Mouse (Mus musculus) CH12.LX (cell line): ENCODE data around the gene Ucp2. TPM values are rescaled to one million over a fixed set of nuclear protein-coding genes. Genes with fewer than 3 reads are reported as not detected.
A peak's percentile ranks its signal among the peaks of the same experiment; 100 is the strongest.

Experiments used
- DNase-seq: peaks from one replicate; pipeline ENCODE4 v3.0.0-alpha.2; 2013; ENCODE audit errors: extremely low read depth
- H3K27ac ChIP-seq: 2 replicates; pipeline ENCODE4 v1.5.1; 2012; ENCODE audit warnings: low read depth, mild to moderate bottlenecking, control low read depth, moderate library complexity; ENCODE audit not compliant: insufficient read depth
- H3K27me3 ChIP-seq: replicated peaks from 2 replicates; pipeline ENCODE3; 2012; ENCODE audit warnings: inconsistent platforms
- H3K36me3 ChIP-seq, 2 experiments: replicated peaks in 1 of 2; 2 replicates each; pipeline versions ENCODE3 to v1.6.1; 2012; ENCODE audit warnings: inconsistent platforms in 1 of 2, low read length in 1 of 2, mild to moderate bottlenecking in 1 of 2, mixed read lengths in 1 of 2, moderate library complexity in 1 of 2; ENCODE audit not compliant: control insufficient read depth in 1 of 2, insufficient read depth in 1 of 2
- H3K4me1 ChIP-seq, 2 experiments: 2 replicates each; pipeline ENCODE4 v1.6.1; 2012; ENCODE audit warnings: inconsistent platforms in 1 of 2, moderate library complexity in 1 of 2; ENCODE audit not compliant: insufficient read depth in 2 of 2, control insufficient read depth in 1 of 2
- H3K4me2 ChIP-seq: 2 replicates; pipeline ENCODE4 v1.6.1; 2012; ENCODE audit warnings: low read depth, mild to moderate bottlenecking, control low read depth; ENCODE audit not compliant: poor library complexity, insufficient read depth, severe bottlenecking
- H3K4me3 ChIP-seq, 3 experiments: fragments of 150-350 bp in 1 of 3; sonication (generic) in 1 of 3; replicated peaks in 1 of 3; 2 replicates each; pipeline versions ENCODE3 to v1.5.1; 2011 to 2012; ENCODE audit warnings: low read depth in 2 of 3, low read length in 2 of 3, mild to moderate bottlenecking in 2 of 3, moderate library complexity in 2 of 3, control low read depth in 1 of 3, improper control_type of control experiment in 1 of 3, inconsistent platforms in 1 of 3, mixed read lengths in 1 of 3; ENCODE audit not compliant: poor library complexity in 1 of 3
- H3K79me2 ChIP-seq: replicated peaks from 2 replicates; pipeline ENCODE4 v1.6.1; 2012; ENCODE audit warnings: mild to moderate bottlenecking, moderate library complexity; ENCODE audit not compliant: control insufficient read depth, poor library complexity, insufficient read depth, severe bottlenecking; ENCODE audit errors: extremely low read depth
- H3K9ac ChIP-seq: 2 replicates; pipeline ENCODE4 v1.6.1; 2012; ENCODE audit warnings: low read depth, mild to moderate bottlenecking, control low read depth, moderate library complexity; ENCODE audit not compliant: insufficient read depth
- H3K9me3 ChIP-seq: replicated peaks from 2 replicates; pipeline ENCODE3; 2012; ENCODE audit warnings: low read length, inconsistent platforms, mixed read lengths
- BHLHE40 ChIP-seq: IDR thresholded peaks from 2 replicates; pipeline ENCODE4 v1.6.1; 2011; ENCODE audit warnings: mild to moderate bottlenecking, low read depth, low read length, improper control_type of control experiment
- CHD1 ChIP-seq: IDR thresholded peaks from 2 replicates; pipeline ENCODE4 v1.6.1; 2012; ENCODE audit warnings: low read depth, low read length, improper control_type of control experiment, inconsistent platforms
- CHD2 ChIP-seq: IDR thresholded peaks from 2 replicates; pipeline ENCODE4 v1.6.1; 2011; ENCODE audit warnings: low read length, improper control_type of control experiment
- CTCF ChIP-seq, 2 experiments: IDR thresholded peaks in 1 of 2; conservative IDR thresholded peaks in 1 of 2; 2 replicates each; pipeline ENCODE4 v1.5.1; 2011 to 2012; ENCODE audit warnings: low read depth in 2 of 2, low read length in 2 of 2, improper control_type of control experiment in 1 of 2, inconsistent platforms in 1 of 2, mild to moderate bottlenecking in 1 of 2, moderate library complexity in 1 of 2
- ETS1 ChIP-seq: conservative IDR thresholded peaks from 2 replicates; pipeline ENCODE4 v1.6.1; 2012; ENCODE audit warnings: low read depth, mild to moderate bottlenecking, inconsistent platforms, low read length, improper control_type of control experiment, moderate library complexity
- GABPA ChIP-seq: IDR thresholded peaks from 2 replicates; pipeline ENCODE4 v1.6.1; 2012; ENCODE audit warnings: low read depth, low read length, improper control_type of control experiment, inconsistent platforms; ENCODE audit not compliant: insufficient replicate concordance
- HCFC1 ChIP-seq: IDR thresholded peaks from 2 replicates; pipeline ENCODE4 v1.6.1; 2012; ENCODE audit warnings: low read depth, mild to moderate bottlenecking, inconsistent platforms, low read length, improper control_type of control experiment
- JUN ChIP-seq: IDR thresholded peaks from 2 replicates; pipeline ENCODE4 v1.6.1; 2011; ENCODE audit warnings: low read depth, mild to moderate bottlenecking, low read length, improper control_type of control experiment, moderate library complexity; ENCODE audit not compliant: insufficient read depth
- JUND ChIP-seq: conservative IDR thresholded peaks from 2 replicates; pipeline ENCODE4 v1.6.1; 2011; ENCODE audit warnings: low read depth, low read length, improper control_type of control experiment
- KAT2A ChIP-seq: IDR thresholded peaks from 2 replicates; pipeline ENCODE4 v1.6.1; 2012; ENCODE audit warnings: low read length, improper control_type of control experiment, inconsistent platforms; ENCODE audit not compliant: insufficient replicate concordance
- MAFK ChIP-seq: IDR thresholded peaks from 2 replicates; pipeline ENCODE4 v1.6.1; 2011; ENCODE audit warnings: low read length, improper control_type of control experiment; ENCODE audit not compliant: insufficient replicate concordance
- MAZ ChIP-seq: IDR thresholded peaks from 2 replicates; pipeline ENCODE4 v1.6.1; 2012; ENCODE audit warnings: low read depth, mild to moderate bottlenecking, inconsistent platforms, low read length, improper control_type of control experiment, moderate library complexity
- MEF2A ChIP-seq: IDR thresholded peaks from 2 replicates; pipeline ENCODE4 v1.6.1; 2014; ENCODE audit warnings: low read depth, mild to moderate bottlenecking, inconsistent platforms, low read length, improper control_type of control experiment, borderline replicate concordance
- MXI1 ChIP-seq: IDR thresholded peaks from 2 replicates; pipeline ENCODE4 v1.6.1; 2011; ENCODE audit warnings: mild to moderate bottlenecking, low read depth, low read length, improper control_type of control experiment
- MYC ChIP-seq: IDR thresholded peaks from 2 replicates; pipeline ENCODE4 v1.6.1; 2011; ENCODE audit warnings: low read depth, mild to moderate bottlenecking, improper control_type of control experiment, low read length
- NELFE ChIP-seq: IDR thresholded peaks from 2 replicates; pipeline ENCODE4 v1.6.1; 2011; ENCODE audit warnings: low read depth, low read length, improper control_type of control experiment
- NRF1 ChIP-seq: IDR thresholded peaks from 2 replicates; pipeline ENCODE4 v1.6.1; 2014; ENCODE audit warnings: low read depth, mild to moderate bottlenecking, inconsistent platforms, low read length, improper control_type of control experiment, moderate library complexity
- PAX5 ChIP-seq: IDR thresholded peaks from 2 replicates; pipeline ENCODE4 v1.6.1; 2012; ENCODE audit warnings: low read length, inconsistent platforms, mixed read lengths
- POLR2A ChIP-seq: IDR thresholded peaks from 2 replicates; pipeline ENCODE4 v1.6.1; 2011; ENCODE audit warnings: low read depth, mild to moderate bottlenecking, improper control_type of control experiment, low read length
- POLR2AphosphoS2 ChIP-seq: IDR thresholded peaks from 2 replicates; pipeline ENCODE4 v1.6.1; 2011; ENCODE audit warnings: low read depth, low read length, improper control_type of control experiment
- RAD21 ChIP-seq: IDR thresholded peaks from 2 replicates; pipeline ENCODE4 v1.6.1; 2011; ENCODE audit warnings: low read depth, mild to moderate bottlenecking, low read length, improper control_type of control experiment, moderate library complexity
- RCOR1 ChIP-seq: conservative IDR thresholded peaks from 2 replicates; pipeline ENCODE4 v1.6.1; 2012; ENCODE audit warnings: low read depth, mild to moderate bottlenecking, inconsistent platforms, low read length, improper control_type of control experiment
- SIN3A ChIP-seq: IDR thresholded peaks from 2 replicates; pipeline ENCODE4 v1.6.1; 2012; ENCODE audit warnings: low read length, improper control_type of control experiment, inconsistent platforms
- SMC3 ChIP-seq: IDR thresholded peaks from 2 replicates; pipeline ENCODE4 v1.6.1; 2011; ENCODE audit warnings: low read depth, low read length, improper control_type of control experiment
- TBP ChIP-seq: conservative IDR thresholded peaks from 2 replicates; pipeline ENCODE4 v1.6.1; 2011; ENCODE audit warnings: low read depth, low read length, improper control_type of control experiment
- TCF12 ChIP-seq: IDR thresholded peaks from 2 replicates; pipeline ENCODE4 v1.6.1; 2014; ENCODE audit warnings: low read depth, mild to moderate bottlenecking, inconsistent platforms, low read length, improper control_type of control experiment
- UBTF ChIP-seq: IDR thresholded peaks from 2 replicates; pipeline ENCODE4 v1.6.1; 2012; ENCODE audit warnings: low read depth, mild to moderate bottlenecking, inconsistent platforms, low read length, improper control_type of control experiment, moderate library complexity
- USF1 ChIP-seq: IDR thresholded peaks from 2 replicates; pipeline ENCODE4 v1.6.1; 2014; ENCODE audit warnings: low read depth, mild to moderate bottlenecking, inconsistent platforms, low read length, improper control_type of control experiment
- USF2 ChIP-seq: conservative IDR thresholded peaks from 2 replicates; pipeline ENCODE4 v1.6.1; 2011; ENCODE audit warnings: low read depth, low read length, improper control_type of control experiment
- ZMIZ1 ChIP-seq: IDR thresholded peaks from 2 replicates; pipeline ENCODE4 v1.6.1; 2012; ENCODE audit warnings: low read depth, mild to moderate bottlenecking, inconsistent platforms, low read length, improper control_type of control experiment
- ZNF384 ChIP-seq: IDR thresholded peaks from 2 replicates; pipeline ENCODE4 v1.6.1; 2012; ENCODE audit warnings: low read depth, low read length, improper control_type of control experiment, inconsistent platforms
- dilution Hi-C: fragments of 300-500 bp; cut with MboI; formaldehyde crosslinking; loops from 2 replicates; pipeline ENCODE4 v1.14.3; 2020; ENCODE audit warnings: low sequenced_read_pairs; ENCODE audit not compliant: extremely low pct_unique_long_range_greater_than_20kb, extremely low pct_ligation_motif_present
- in situ Hi-C: fragments of 300-500 bp; cut with MboI; formaldehyde crosslinking; loops from 3 replicates; pipeline ENCODE4 v1.14.3; 2019; ENCODE audit warnings: low sequenced_read_pairs, low pct_ligation_motif_present, low pct_unique_long_range_greater_than_20kb, mixed read lengths
- polyA plus RNA-seq: library from polyadenylated mRNA; unstranded; fragments of >175 nt; gene quantifications from 2 replicates; pipeline ENCODE4 v1.2.1, GENCODE M21; 2012; ENCODE audit warnings: low read depth; ENCODE audit not compliant: insufficient read length
- total RNA-seq, 2 experiments: library from RNA; depleted of rRNA; stranded (reverse); fragments of 300-350 nt in 1 of 2; fragments of >200 nt in 1 of 2; gene quantifications; 2 replicates each; pipeline ENCODE4 v1.2.3; 2012 to 2014

The Ucp2 gene
- total and polyA plus RNA-seq, 3 experiments, result 131 to 635 (median 131) TPM

DNA sequence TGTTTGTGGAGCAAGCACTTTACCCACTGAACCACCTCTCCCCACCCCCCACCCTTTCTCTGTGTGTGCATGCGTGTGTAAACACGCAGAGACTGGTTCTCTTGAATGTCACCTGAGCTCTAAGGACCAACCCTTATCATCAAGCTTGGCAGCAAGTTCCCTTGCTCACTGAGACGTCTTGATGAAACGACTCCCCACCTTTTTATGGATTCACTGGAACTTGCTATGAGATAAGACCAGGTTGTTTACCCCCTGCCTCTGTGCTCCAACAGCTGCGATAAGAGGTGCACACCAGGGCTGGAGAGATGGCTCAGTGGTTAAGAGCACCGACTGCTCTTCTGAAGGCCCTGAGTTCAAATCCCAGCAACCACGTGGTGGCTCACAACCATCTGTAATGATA, 27.1 kb downstream of the Ucp2 start:
- H3K9me3 ChIP-seq, result no peaks in the 10 kb centered on the region
- in situ Hi-C loops, result no loop called here
- DNase-seq, result no peak
- H3K27ac ChIP-seq, result no peak overlapping the region
- TF ChIP-seq ZNF384, result no peak
- no peak for TF ChIP-seq POLR2A
- TF ChIP-seq ZMIZ1, result no peak
- TF ChIP-seq USF2, result no peak
- no peak for TF ChIP-seq MYC
- no peak for TF ChIP-seq BHLHE40
- H3K79me2 ChIP-seq, result no peaks in the 10 kb centered on the region
- H3K4me2 ChIP-seq, result no peak overlapping the region
- no peak overlapping the region for H3K9ac ChIP-seq
- dilution Hi-C loops, result no loop called here
- H3K36me3 ChIP-seq, result no peaks in the 10 kb centered on the region
- H3K27me3 ChIP-seq, result no peaks in the 10 kb centered on the region
- no peak overlapping the region for H3K4me3 ChIP-seq
- H3K4me1 ChIP-seq, result peaks cover 3 to 6% of the 10 kb centered on the region in 2 experiments; a peak in 1 of 4 replicates

DNA sequence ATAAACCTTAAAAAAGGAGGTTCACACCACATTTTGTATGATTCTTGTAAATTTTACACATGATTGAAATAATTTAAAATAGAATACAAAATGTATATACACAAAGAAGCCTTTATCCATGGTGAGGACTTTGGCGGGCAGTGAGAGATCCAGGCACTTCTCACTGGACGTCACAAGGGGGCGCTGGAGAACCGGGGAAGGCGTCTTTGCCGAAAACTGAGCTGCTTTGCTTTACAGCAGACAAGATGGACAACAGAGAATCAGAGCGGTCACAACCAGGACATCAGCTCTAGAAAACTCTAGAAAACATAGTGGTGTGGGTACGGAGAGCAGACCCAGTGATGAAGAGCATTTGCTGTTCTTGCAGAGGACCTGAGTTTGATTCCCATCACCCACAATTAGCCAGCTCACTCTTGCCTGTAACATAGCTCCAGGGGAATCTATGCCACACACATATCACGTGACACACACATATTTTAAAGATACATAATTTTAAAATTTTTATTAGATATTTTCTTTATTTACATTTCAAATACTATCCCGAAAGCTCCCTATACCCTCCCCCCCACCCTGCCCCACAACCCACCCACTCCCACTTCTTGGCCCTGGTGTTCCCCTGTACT, 27.6 kb downstream of the Ucp2 start:
- H3K27ac ChIP-seq, result no peak overlapping the region
- H3K4me2 ChIP-seq, result no peak overlapping the region
- H3K9ac ChIP-seq, result no peak overlapping the region
- H3K4me1 ChIP-seq, result peaks cover 3 to 6% of the 10 kb centered on the region in 2 experiments; a peak in 1 of 4 replicates
- dilution Hi-C loops (no loop called here), in situ Hi-C loops (no loop called here)
- no peak overlapping the region for H3K4me3 ChIP-seq
- H3K79me2 ChIP-seq, result no peaks in the 10 kb centered on the region
- H3K36me3 ChIP-seq, result no peaks in the 10 kb centered on the region
- H3K27me3 ChIP-seq, result no peaks in the 10 kb centered on the region
- no peaks in the 10 kb centered on the region for H3K9me3 ChIP-seq
- peak; percentile 77 for DNase-seq
- peak; percentile 35; the same call in 1 of the 2 replicates for TF ChIP-seq NELFE
- TF ChIP-seq USF2, result peak; percentile 46; the same call in 1 of the 2 replicates
- no peak for TF ChIP-seq ETS1
- peak; percentile 21; the same call in 1 of the 2 replicates for TF ChIP-seq USF1
- TF ChIP-seq NRF1, result 0 out of 2 replicates have a peak, but pooled peaks have one; percentile 10
- no peak for TF ChIP-seq POLR2A
- TF ChIP-seq TBP, result no peak
- no peak for TF ChIP-seq MAZ
- peak; percentile 94 for TF ChIP-seq SMC3
- TF ChIP-seq BHLHE40, result peak; percentile 23; the same call in 1 of the 2 replicates
- TF ChIP-seq ZNF384, result no peak
- TF ChIP-seq PAX5, result no peak
- TF ChIP-seq GABPA, result no peak
- no peak for TF ChIP-seq MAFK
- TF ChIP-seq KAT2A, result no peak
- TF ChIP-seq SIN3A, result peak; percentile 61; the same call in 1 of the 2 replicates
- no peak for TF ChIP-seq POLR2AphosphoS2
- no peak for TF ChIP-seq TCF12
- no peak for TF ChIP-seq CHD2
- no peak for TF ChIP-seq JUN
- peak; percentile 51 to 98 for TF ChIP-seq CTCF (conservative IDR thresholded peaks at IDR 0.05 in 1 of 2, IDR thresholded peaks at IDR 0.05 in 1 of 2; ENCODE audit: low read depth in 2 of 2, low read length in 2 of 2)
- no peak for TF ChIP-seq UBTF
- TF ChIP-seq MEF2A, result 0 out of 2 replicates have a peak, but pooled peaks have one; percentile 24
- TF ChIP-seq ZMIZ1, result no peak
- TF ChIP-seq RCOR1, result no peak
- TF ChIP-seq MXI1, result no peak
- no peak for TF ChIP-seq MYC
- no peak for TF ChIP-seq HCFC1
- TF ChIP-seq RAD21, result no peak; the same call in none of the 2 replicates
- no peak for TF ChIP-seq CHD1
- no peak for TF ChIP-seq JUND
